Mouse (Mus musculus) thymus, postnatal 36 days (tissue): ENCODE results near the gene Malsu1.

ENCODE experiments used
- DNase-seq, 2 experiments: peaks; one replicate each; pipeline ENCODE4 v3.0.0; 2022; ENCODE audit warnings: mixed read lengths in 2 of 2

Gene Malsu1

DNA sequence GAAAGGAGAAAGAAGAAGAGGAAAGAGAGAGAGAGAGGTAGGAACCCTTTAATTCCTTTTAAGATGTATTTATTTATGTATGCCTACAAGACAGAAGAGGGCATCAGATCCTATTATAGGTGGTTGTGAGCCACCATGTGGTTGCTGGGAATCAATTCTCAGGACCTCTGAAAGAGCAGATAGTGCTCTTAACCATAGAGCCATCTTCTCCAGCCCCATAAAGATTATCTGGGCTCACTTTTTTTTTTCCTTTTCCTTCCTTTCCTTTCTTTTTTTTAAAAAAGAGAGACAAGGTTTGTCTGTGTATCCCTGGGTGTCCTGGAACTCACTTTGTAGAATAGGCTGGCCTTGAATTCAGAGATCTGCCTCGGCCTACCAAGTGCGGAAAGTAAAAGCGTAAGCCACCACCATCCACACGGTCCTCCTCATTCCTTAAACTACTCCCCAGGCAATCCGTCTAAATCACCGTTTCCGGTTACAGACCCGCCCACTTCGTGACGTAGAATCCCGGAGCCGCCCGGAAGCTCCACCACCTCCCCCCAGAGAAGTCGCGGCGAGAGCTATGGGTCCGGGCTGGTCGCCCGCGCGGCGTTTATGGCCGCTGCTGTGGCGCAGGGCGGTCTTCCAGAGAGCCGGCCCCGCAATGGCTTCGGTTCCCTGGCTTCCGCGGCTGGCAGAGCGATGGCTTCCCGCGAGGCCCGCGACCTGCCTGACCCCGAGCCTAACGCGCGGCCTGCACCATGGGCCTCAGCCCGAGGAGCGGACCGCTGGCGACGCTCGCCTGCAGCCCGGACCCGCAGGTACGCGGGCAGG lies at the start of gene Malsu1:
TSS of gene Malsu1 (plus strand) at position 492 of the 813 bp plus-strand sequence.
- peak; percentile 93 for DNase-seq

DNA sequence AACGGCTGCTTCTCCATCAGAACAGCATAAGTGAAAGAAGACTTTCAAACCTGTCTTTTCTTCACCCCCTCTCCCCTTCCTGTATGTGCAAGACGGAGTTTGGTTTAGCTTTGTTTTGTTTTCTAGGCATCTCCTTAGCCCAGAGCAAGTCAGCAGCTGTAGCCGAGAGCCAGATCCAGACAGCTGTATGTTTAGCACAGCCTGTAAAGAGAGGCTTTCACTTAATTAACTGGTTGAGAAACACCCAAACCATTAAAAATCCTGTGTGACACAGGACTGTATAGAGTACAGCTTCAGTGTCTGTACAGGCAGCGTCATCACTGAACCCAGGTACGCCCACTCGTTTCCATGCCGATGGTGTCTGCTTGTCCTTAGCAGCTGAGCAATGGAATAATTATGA lies 48.3 kb upstream of the Malsu1 start:
- DNase-seq = no peak

DNA sequence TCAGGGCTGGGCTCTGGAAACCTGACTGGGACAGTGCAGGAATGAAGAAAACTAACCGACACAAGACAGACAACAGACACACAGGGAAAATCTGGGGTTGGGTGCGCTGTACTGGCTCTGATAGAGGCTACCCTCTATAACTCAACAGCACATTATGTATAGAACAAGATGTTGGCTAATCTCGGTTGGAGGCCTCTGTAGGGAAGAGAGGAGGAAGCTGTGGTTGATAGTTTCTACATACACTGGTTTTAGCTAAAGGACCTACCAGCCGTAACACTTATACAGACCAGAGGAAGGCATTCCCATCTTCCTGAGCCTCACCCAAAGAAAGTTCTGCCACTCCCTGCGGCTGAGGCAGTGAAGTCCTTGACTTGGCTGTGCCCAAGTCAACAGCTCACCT lies 47.1 kb upstream of the Malsu1 start:
- DNase-seq = no peak

DNA sequence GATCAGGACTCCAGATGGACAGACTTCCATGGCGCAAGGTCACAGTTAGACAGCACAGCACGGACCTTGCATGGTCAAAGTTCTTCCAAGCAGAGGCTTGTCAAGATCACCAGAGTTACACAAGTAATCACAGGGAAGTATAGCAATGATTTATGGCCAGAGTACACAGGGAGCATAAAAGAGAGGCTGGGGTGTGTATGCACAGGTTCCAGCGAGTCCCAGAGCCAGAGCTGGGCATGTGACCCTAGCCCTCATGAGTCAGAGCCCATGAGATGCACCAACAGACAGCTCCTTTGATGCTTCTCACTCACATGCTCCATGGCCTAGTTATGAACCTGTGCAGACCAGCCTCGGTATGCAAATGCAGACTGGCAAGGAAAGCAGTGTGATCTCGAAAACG lies 45.6 kb upstream of the Malsu1 start:
- no peak for DNase-seq

DNA sequence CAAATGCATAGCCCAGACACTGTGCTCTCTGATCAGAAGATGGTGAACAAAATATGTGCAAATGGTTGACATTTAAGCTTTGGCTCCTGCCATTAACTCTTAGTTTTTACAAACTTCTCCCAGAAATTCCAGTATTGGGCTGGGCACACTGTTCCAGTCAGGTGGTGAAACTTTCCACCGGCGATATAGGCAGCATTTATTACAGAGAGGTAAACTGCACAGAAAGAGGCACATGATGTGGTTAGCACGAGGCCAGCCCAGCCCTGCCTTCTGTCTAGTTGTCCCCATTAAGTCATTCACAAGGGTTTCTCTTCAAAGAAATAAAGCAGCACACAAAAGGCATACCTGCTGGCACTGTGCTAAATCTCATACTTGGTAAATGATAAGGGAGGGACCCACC lies 44.9 kb upstream of the Malsu1 start:
- DNase-seq = no peak

DNA sequence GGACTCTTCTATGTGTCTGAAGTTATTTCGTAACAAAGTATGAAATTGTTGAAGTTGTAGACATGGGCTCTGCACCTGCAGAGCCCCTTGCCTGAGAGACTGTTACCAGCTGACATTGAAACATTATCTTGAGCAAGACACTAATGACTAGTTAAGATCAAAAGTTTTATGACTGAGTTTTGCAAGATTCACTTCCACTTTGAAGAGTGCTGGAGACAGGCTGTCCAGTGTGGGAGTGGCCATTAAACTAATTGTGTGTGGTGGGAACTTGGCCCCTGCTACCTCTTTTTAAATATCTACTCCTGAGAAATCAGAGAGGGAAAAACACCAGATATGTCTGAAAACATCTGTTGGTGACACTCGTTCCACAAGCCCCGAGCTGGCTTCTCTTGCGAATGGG lies 42.4 kb upstream of the Malsu1 start:
- DNase-seq = no peak

DNA sequence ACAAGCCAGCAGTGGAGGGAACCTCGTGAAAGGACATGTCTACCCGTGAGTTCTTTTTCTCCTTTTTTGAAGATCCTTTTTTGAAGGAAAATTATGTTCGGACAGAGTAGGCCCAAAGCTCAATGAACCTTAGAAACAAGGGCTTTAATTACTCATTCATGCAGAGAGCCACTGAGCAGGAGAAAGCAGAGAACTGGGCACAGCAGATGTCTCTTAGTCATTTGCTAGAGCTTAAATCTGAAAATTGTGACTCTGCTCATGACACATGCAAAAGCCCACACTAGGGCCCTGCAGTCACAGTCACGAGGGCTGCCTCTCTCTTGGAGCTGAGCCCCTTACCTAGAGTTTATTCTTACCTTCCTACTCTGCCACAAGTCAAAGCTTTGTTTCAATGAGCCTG lies 40.8 kb upstream of the Malsu1 start:
- no peak for DNase-seq

DNA sequence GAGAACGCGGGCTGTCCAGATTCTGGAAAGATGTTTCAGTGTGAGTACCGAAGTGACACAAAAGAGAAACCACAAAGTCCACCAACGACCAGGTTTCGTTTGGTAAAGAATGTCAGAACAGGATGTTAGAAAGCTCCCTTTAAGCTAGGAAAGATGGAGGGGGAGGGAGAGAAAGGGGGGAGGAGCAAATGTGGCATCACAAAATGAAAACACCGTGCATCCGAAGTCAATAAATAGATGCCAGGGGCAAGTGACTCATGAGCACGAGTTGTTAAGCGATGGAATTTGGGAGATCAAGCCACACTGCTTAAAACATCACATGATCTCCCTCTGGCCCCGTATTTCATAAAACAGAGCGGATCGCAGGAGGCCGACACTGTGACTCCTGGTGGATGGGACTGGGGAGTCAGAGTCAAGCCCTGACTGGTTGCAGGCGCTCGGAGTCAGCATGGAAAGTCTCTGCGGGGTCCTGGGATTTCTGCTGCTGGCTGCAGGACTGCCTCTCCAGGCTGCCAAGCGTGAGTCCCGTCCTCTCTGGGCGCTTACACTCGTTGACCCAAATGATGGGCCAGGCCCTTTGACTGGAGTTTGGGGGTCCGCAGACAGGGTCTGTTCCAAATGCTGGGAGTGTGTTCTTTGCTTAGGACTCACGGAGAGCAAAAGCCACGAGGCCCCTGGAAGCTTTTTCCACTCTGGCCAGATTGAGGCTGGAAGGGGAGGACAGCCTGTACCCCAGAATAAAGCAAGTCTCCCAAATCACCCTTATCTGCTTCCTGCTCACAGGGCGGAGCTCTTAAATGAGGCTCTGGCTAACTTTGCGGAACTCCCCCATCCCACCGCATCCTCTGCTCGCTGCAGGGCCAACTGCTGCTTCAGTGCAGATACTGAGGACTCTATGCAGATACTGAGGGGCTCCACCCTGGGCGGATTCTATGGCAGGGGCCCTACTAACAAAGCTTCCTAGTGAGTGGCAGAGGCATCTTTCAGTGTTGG lies 37.0 kb upstream of the Malsu1 start, which contains the start of gene Gpnmb:
TSS of gene Gpnmb (plus strand) at position 272 of the 993 bp plus-strand sequence.
- DNase-seq = no peak

DNA sequence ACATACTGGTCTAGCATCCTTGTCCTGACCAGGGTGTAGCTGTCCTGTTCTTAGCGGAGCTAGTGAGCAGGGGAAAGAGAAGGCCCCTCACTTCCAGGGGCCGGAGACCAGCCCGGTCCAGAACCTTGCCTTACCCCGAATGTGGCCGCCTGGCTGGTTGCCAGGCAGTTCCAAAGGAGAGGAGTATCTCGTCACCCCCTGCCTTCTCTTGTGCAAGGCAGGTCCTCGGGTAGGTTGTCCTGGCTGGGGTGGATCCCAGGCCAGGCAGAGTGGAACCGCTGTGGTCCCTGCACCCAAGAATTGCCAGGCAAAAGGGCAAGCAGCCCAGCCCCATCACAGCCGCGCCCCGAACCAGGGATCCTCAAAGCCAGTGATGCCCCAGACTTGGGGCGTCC lies 36.3 kb upstream of the Malsu1 start:
- no peak for DNase-seq

DNA sequence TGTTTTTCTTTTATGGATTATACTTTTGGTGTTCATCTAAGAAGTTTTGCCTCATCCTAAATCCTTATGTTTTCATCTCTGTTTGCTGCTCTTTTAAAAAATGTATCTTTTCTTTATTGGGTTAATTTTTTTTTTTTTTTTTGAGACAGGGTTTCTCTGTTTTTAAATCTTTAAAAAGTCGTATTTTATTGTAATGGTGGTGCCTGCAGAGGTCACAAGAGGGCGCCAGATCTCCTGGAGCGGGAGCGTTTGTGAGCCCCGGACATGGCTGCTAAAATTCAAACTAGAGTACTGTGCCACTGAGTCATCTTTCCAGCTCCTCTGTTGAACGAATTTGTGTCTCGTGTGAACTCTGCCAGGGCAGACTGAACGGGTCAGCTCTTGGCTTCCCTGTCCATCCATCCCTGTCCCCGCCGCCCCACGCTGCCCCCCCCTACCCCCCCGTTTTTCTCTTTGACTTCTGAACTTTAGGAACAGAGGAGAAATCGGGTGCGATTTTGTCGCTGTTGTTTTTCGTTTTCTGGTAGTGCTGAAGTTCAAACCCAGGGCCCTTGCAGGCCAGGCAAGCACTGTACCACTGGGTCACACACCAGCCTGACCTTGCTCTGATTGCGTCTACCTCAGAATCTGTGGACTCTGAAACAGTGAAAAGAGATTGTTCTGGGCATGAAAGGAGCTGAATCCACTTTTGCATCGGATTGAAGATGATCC lies 34.0 kb upstream of the Malsu1 start:
- peak; percentile 54 to 60 for DNase-seq

DNA sequence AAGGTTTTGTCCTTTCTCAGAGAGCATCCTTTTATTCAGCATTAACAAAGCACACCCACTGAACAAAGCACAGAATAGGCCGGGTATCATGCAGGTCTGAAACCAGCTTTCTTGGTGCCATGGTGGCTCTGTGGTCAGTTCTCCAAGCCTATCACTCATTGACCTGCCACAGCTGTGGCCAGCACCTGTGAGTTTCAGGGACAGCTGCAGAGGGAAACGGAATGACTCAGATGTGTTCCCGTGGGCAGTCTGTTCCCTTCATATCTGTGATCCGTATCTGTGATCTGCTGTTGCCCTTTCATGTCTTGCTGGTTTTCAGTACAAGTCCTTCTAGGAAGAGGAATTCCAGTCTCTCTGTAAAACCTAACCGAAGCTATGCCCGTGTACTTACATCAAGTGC lies 27.1 kb upstream of the Malsu1 start:
- no peak for DNase-seq

DNA sequence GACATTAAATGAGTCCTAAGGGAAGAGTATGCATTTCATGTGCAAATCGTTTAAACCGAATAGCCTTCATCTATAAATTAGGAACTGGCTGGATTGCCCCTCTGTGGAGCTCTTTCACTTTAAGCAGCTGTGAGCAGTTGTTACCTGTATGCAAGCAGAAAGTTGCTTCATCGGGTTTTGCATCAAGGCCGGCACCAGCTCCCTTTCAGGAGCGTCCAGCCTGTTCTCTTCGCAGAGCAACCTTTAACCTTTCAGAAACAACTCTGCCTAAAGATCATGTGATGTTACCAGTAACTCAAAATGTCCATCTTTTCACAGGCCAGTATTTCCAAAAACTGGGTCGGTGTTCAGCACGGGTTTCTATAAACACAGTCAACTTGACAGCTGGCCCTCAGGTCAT lies 26.6 kb upstream of the Malsu1 start:
- DNase-seq = no peak

DNA sequence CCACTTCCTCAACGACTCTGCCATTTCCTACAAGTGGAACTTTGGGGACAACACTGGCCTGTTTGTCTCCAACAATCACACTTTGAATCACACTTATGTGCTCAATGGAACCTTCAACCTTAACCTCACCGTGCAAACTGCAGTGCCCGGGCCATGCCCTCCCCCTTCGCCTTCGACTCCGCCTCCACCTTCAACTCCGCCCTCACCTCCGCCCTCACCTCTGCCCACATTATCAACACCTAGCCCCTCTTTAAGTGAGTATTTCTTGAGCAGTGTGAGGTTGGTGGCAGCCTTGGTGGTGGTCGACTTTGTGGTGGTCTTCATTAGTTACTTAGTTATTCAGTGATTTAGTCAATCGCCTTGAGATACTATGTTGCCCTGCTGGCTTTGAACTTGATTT lies 25.7 kb upstream of the Malsu1 start:
- no peak for DNase-seq

DNA sequence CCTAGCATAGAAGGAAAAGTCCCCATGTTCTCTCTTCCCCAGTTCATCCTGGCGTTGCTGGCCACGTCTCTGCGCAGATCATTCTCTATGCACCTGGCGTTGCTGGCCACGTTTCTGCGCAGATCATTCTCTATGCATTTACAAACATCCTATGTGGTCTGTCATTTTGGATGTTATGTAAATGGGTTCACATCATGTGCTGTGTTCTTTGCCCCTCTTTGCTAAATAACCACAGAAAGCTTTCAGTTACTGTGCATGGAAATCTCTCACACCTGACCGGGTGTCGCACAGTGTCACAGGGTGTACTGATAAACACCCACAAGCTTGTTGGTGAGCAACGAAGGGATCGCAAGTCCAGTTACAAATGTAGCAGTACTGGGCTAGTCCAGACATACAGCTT lies 25.2 kb upstream of the Malsu1 start:
- no peak for DNase-seq

DNA sequence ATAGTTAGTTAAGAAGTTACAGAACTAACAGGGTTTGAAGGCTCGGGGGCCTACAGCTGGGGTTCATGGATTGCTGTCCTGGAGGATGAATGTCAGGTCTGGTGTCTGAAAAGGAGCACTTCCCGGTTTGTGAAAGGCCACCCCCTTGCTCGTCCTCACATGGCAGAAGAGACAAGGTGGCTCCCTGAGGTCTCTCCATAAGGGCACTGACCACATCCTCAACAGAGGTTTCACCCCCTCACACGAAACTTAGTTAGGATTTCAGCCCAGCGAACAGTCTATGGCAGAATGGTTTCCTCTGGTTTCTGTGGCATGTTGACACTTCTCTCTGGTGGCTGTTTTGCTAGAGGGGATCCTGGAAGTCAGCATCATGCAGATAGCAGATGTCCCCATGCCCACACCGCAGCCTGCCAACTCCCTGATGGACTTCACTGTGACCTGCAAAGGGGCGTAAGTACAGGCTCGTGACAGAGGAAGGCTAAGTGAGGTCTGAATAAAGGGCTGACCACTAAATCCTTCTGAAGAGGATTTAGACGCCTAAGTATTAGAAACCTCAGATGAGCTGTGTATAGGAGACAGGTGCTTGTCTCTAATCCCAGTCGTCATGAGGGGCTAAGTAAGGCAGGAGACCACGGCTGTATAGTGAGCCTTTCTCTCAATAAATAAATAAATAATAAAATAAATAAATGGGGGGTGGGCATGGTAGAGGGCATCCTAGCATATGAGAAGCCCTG lies 22.8 kb upstream of the Malsu1 start:
- no peak for DNase-seq

DNA sequence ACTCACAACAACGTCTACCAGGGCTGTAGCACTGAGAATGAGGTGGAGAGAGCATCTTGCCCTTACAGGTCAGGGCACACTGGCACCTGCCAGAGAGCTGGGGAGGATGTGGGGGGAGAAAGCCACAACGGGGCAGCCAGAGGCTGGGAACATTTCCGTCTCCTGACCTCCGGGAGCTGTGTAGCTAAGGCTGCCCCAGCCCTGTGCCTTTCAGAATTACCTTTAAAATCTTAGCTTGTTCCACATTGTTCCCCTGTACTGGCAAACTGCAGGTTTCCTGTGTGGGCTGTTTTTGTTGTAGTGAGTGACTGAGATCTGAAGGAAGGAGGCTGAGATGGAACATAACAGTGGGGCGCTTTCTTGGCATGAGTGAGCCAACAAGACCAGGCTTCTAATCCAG lies 21.4 kb upstream of the Malsu1 start:
- DNase-seq = peak; percentile 18 to 32

DNA sequence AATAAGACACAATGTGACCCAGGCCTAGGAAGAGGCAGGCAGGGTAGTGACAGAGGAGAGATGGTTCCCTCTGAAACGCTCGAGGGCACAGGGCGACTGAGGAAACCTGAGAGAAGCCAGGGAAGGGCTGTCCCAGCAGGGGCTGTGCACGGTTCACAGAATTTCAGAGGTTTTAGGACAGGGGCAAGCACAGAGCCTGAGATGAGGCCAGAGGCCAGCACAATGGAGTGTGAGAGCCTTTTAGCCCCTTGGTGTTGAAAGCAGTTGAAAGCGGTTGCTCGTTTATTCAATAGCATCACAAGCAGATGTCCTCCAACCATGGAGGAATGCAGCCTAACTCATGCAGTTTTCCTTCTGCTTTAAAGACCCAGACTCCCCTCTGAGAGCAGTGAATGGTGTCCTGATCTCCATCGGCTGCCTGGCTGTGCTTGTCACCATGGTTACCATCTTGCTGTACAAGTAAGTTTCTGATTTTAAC lies 18.3 kb upstream of the Malsu1 start:
- no peak for DNase-seq

DNA sequence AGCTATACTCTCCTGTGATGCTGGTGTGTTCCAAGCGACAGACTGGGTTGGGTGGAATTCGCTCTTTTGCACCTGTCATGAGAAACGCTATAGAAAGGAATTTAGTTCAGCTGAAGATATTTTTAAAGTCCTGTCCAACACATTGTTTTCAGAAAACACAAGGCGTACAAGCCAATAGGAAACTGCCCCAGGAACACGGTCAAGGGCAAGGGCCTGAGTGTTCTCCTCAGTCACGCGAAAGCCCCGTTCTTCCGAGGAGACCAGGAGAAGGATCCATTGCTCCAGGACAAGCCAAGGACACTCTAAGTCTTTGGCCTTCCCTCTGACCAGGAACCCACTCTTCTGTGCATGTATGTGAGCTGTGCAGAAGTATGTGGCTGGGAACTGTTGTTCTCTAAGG lies 17.6 kb upstream of the Malsu1 start:
- no peak for DNase-seq

DNA sequence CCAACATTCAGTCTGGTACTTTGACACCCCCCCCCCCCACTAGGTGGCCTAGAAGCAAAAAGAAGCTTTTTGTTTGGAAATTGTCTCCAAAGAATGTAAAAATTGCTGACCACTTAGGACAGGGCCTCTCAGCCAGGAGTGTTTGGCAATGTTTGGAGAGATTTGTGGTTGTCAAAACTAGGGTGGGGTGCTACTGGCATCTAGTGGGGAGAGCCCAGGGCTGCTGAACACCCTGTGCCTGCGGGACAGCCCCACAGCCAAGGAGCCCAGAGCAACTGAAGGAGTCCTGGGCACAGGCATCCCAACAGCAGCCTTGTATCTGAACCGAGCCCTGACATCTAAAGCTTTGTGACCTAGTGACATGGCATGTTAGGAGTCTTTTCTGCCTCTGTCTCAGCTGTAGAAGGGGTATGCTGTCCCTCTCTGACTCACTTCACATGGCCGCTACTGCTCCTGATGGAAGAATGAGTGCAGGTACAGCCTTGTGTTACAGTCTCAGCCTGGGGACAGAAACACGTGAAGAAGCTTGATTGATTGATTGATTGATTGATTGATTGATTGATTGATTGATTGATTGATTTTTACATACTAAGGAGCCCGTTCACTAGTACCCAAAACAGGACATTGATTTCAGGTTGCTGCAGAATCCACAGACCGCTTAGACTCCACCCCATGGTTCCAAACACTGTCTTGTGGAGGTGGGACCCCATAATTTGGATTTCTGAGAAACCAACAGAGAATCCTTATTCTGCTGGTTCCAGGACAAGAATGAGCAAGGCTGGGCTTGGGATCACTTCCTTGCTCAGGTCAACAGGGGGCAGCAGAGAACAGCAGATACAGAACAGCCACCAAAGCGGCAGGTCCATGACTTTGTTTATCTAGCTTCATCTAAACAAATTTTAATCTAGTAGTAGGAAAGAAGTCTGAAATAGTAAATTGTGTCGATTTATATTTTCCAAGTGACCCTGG lies 16.3 kb upstream of the Malsu1 start:
- DNase-seq = peak; percentile 56 to 62

DNA sequence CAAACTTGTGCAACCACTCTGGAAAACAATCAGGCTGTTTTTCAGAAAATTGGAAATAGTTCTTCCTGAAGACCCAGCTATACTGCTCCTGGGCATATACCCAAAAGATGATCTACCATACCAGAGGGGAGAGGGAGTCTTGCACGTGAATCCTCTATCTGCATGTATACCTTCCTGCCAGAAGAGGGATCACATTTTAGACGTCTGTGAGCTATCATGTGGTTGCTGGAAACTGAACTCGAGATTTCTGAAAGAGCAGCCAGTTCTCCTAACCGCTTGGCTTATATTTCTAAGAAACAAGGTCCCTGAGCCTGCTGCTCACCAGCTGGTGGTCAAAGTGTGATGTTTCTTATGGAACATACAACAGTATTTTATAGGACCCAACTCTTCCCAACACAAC lies 5.2 kb upstream of the Malsu1 start:
- DNase-seq = no peak

DNA sequence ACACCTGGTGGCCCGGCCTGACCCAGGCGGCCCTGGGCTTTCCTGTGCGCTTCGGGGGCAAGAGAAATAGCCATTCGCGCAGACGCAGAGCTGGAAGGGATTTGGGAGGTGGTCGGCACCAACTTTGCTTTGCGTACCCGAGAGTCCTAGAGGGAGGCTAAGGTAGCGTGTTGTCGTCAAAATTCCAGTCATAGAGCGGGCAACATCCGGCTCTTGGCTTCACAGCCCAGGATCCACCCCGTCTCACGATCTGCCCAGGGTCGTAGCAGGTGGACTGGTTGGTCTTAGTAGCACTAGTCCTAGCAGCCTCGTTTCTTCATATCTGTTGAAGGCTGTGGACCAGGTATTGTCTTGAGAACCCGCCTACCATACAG lies 509 bp downstream of the Malsu1 start:
- DNase-seq = no peak
